Mouse (Mus musculus) liver, embryonic 14.5 days (tissue): ENCODE data around the gene Dok3. TPM values are rescaled to one million over a fixed set of nuclear protein-coding genes. Genes with fewer than 3 reads are reported as not detected.

Experiments
- ATAC-seq: fragments of 200-750 bp; cut with Nextera tagmentation; 2 replicates; pipeline ENCODE4 v1.8.0; 2017; ENCODE audit warnings: moderate number of reproducible peaks, mild to moderate bottlenecking, moderate library complexity; ENCODE audit not compliant: insufficient read depth
- DNase-seq, 3 experiments: peaks; one replicate each; pipeline ENCODE4 v3.0.0-alpha.2; 2012 to 2013; ENCODE audit warnings: low read depth in 3 of 3, low spot score in 3 of 3
- H3K27ac ChIP-seq: fragments of 300-500 bp; sonication (generic); 2 replicates; pipeline ENCODE4 v1.5.1; 2014; ENCODE audit warnings: moderate library complexity, mild to moderate bottlenecking, control low read depth, inconsistent platforms
- H3K27me3 ChIP-seq: fragments of 300-500 bp; sonication (generic); 2 replicates; pipeline ENCODE4 v1.6.1; 2014; ENCODE audit warnings: mild to moderate bottlenecking, low read length, moderate library complexity; ENCODE audit not compliant: control insufficient read depth, insufficient read depth
- H3K36me3 ChIP-seq: fragments of 300-500 bp; sonication (generic); replicated peaks from 2 replicates; pipeline ENCODE4 v1.6.1; 2014; ENCODE audit warnings: low read depth; ENCODE audit not compliant: control insufficient read depth, insufficient read depth
- H3K4me1 ChIP-seq, 2 experiments: fragments of 200-500 bp in 1 of 2; fragments of 300-500 bp in 1 of 2; sonication (generic) in 1 of 2; replicated peaks; 2 replicates each; pipeline ENCODE4 v1.6.1; 2012 to 2014; ENCODE audit warnings: antibody characterized with exemption in 1 of 2, inconsistent platforms in 1 of 2, low read length in 1 of 2; ENCODE audit not compliant: control insufficient read depth in 2 of 2, insufficient read depth in 2 of 2
- H3K4me2 ChIP-seq: fragments of 300-500 bp; sonication (generic); 2 replicates; pipeline ENCODE4 v1.6.1; 2014; ENCODE audit warnings: low read depth, mild to moderate bottlenecking, control low read depth, moderate library complexity
- H3K4me3 ChIP-seq, 2 experiments: fragments of 200-500 bp in 1 of 2; fragments of 300-500 bp in 1 of 2; sonication (generic) in 1 of 2; 2 replicates each; pipeline ENCODE4 v1.5.1; 2012 to 2014; ENCODE audit warnings: low read depth in 2 of 2, low read length in 2 of 2, mild to moderate bottlenecking in 2 of 2, control low read depth in 1 of 2, inconsistent platforms in 1 of 2, moderate library complexity in 1 of 2; ENCODE audit not compliant: insufficient read depth in 1 of 2
- H3K9ac ChIP-seq: fragments of 300-500 bp; sonication (generic); replicated peaks from 2 replicates; pipeline ENCODE4 v1.6.1; 2014; ENCODE audit warnings: mild to moderate bottlenecking, control low read depth, moderate library complexity
- H3K9me3 ChIP-seq: fragments of 300-500 bp; sonication (generic); 2 replicates; pipeline ENCODE4 v1.6.1; 2016; ENCODE audit warnings: low read length, mixed read lengths; ENCODE audit not compliant: control insufficient read depth
- CTCF ChIP-seq: IDR thresholded peaks from 2 replicates; pipeline ENCODE4 v1.5.1; 2016; ENCODE audit warnings: antibody characterized with exemption, low read depth, control low read depth
- EP300 ChIP-seq: IDR thresholded peaks from 2 replicates; pipeline ENCODE4 v1.6.1; 2016; ENCODE audit warnings: antibody characterized with exemption, low read depth
- WGBS: fragments of 180-500 bp; shearing (Covaris S2); extraction: QIAGEN DNeasy Blood & Tissue Kit; methylation state at CpG from one replicate; pipeline ENCODE4 v1.1.7; 2014; ENCODE audit not compliant: insufficient replicate concordance; 5-methylcytosine and 5-hydroxymethylcytosine counted together
- polyA plus RNA-seq, 2 experiments: library from polyadenylated mRNA; depleted of rRNA in 1 of 2; stranded (reverse) in 1 of 2; unstranded in 1 of 2; fragments of >200 nt; fragmentation: Nextera tagmentation in 1 of 2; extraction: Ambion mirVana in 1 of 2; gene quantifications; 2 replicates each; pipeline versions ENCODE4 v1.2.1 to v1.2.3; 2012 to 2014

The Dok3 gene
- polyA plus RNA-seq, 2 experiments, result 2.9 to 4.7 TPM

DNA sequence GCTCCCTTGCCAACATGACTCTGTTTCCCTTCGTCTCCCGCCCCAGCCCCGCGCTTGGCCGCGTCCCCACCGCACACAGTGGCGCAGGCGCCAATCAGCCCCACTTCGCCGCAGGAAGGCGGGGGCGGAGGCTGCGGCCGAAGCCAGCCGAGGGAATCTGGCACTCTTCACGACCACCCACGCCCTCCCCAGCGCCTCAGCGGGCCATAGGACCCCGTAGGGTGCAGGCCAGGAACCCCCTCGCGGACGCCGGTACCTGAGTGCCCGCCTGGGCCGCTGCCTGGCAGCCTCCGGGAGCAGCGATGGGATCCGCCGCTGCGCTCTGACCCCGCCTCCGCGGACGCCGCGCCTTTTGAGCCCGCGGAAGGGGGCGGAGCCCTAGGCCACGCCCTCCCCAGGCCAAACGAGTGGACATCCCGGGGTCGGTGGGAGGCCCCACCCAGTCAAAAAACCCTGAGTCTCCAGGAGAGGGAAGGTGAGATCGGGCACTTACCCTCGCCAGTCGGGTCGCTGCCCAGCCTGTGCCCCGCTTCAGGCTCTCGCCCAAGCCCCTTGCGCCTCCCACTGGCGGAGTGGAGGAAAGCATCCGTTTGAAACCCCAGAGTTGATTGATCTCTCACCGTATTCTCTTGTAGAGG is 15.9 kb downstream of the Dok3 start, which contains the start of gene Pdlim7:
Gene Pdlim7 (minus strand): TSS at position 566 of the 638 bp plus-strand sequence.
- H3K9ac ChIP-seq, result peak within 1 kb of the TSS; percentile 66
- H3K4me1 ChIP-seq, result peaks cover 14 to 23% of the 10 kb centered on the region in 2 experiments
- H3K36me3 ChIP-seq, result no peaks in the 10 kb centered on the region; the same call in 1 of the 2 replicates
- TF ChIP-seq EP300 (no peak), CTCF (peak; percentile 93)
- H3K4me3 ChIP-seq, result peak within 1 kb of the TSS; percentile 59 to 81
- no peak within 1 kb of the TSS for H3K27ac ChIP-seq
- WGBS, result under 1% methylated on average over 53 of the region's 55 CpGs
- no peaks in the 10 kb centered on the region; the same call in 1 of the 2 replicates for H3K27me3 ChIP-seq
- no peaks in the 10 kb centered on the region for H3K9me3 ChIP-seq
- DNase-seq, result peak in 2 of 3 experiments; percentile 45 to 63
- peak within 1 kb of the TSS; percentile 93 for H3K4me2 ChIP-seq
- peak; percentile 63 for ATAC-seq

- ATAC-seq (peak; percentile 32; the same call in 1 of the 2 replicates), DNase-seq (no peak)
- Histone ChIP-seq H3K9me3 (no peaks in the 10 kb centered on the region), H3K9ac (peak overlapping the region; percentile 66), H3K4me2 (peak overlapping the region; percentile 93), H3K27me3 (no peaks in the 10 kb centered on the region; the same call in 1 of the 2 replicates), H3K27ac (no peak overlapping the region), H3K4me1 (peaks cover 14 to 23% of the 10 kb centered on the region in 2 experiments), H3K4me3 (peak overlapping the region; percentile 59 to 81), H3K36me3 (no peaks in the 10 kb centered on the region; the same call in 1 of the 2 replicates)
- no peak for TF ChIP-seq CTCF
- TF ChIP-seq EP300, result no peak
- 8% methylated on average over 25 of the region's 25 CpGs for WGBS
Measured at GRCm38 (mm10) chr13:55512379-55513031, 16.6 kb downstream of the Dok3 start.

- ATAC-seq, result peak; percentile 27; the same call in 1 of the 2 replicates
- no peak for DNase-seq
- H3K9me3 ChIP-seq, result no peaks in the 10 kb centered on the region
- peaks cover 14 to 23% of the 10 kb centered on the region in 2 experiments for H3K4me1 ChIP-seq
- peak overlapping the region; percentile 47 for H3K9ac ChIP-seq
- WGBS, result 27% methylated on average over 5 of the region's 5 CpGs
- H3K4me2 ChIP-seq, result peak overlapping the region; percentile 93
- no peaks in the 10 kb centered on the region; the same call in 1 of the 2 replicates for H3K36me3 ChIP-seq
- no peak overlapping the region for H3K4me3 ChIP-seq
- peak overlapping the region; percentile 36 for H3K27ac ChIP-seq
- no peak for TF ChIP-seq EP300
- TF ChIP-seq CTCF, result no peak
- no peaks in the 10 kb centered on the region; the same call in 1 of the 2 replicates for H3K27me3 ChIP-seq
Measured at GRCm38 (mm10) chr13:55511492-55511861, 17.6 kb downstream of the Dok3 start.

DNA sequence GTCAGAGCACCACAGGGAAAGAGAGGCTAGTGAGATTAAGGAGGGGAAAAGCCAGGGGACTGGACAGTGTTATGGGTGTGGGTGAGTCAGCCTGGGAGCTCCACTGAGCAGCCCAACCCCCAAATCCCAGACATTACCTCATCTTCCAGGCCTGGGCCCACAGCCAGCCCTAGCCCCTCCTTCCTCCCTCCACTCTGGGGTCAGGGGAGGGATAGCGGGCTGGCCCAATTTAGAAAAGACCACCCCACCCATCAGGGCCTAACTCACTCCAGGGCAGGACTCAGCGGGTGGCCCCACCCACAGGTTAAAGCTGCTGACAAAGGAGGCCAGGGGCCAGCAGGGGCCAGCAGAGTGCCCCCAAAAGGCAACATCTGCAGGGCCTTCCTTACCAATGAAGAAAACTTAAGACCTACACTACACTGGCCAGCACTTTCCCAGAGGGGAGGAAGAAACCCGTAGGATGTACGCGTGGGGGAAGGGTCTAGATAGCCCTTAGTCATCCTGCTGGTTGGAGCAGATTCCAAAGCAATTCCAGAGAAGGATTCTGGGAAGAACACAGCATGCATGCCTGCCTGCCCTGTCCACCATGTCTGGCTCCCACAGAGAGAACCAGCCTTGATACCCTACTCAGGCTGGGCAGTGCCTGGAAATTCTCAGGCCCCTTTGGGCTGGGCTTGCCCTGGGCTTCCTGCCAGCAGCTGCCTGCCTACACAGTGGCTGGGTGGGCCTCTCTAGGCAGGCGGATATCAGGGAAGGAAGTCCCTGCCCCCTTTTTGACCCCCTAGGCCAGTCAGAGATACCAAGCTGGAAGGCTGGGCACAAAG is 18.2 kb downstream of the Dok3 start:
- Histone ChIP-seq H3K4me2 (peak overlapping the region; percentile 93), H3K36me3 (no peaks in the 10 kb centered on the region; the same call in 1 of the 2 replicates), H3K9me3 (no peaks in the 10 kb centered on the region), H3K27me3 (no peaks in the 10 kb centered on the region; the same call in 1 of the 2 replicates), H3K4me1 (peaks cover 14 to 23% of the 10 kb centered on the region in 2 experiments), H3K27ac (peak overlapping the region; percentile 36), H3K9ac (peak overlapping the region; percentile 47), H3K4me3 (no peak overlapping the region)
- ATAC-seq (peak; percentile 50), DNase-seq (no peak)
- 5% methylated on average over 6 of the region's 6 CpGs for WGBS
- no peak for TF ChIP-seq EP300
- TF ChIP-seq CTCF, result peak; percentile 42
